Mouse (Mus musculus) G1E-ER4 (cell line): Measurements from ENCODE around the gene Oas1f. TPM values are rescaled to one million over a fixed set of nuclear protein-coding genes. Genes with fewer than 3 reads are reported as not detected.
"Not testable (repeated sequence)": the region's sequence is repeated elsewhere in the genome, so short reads cannot be mapped to it uniquely, and the experiment has no call there.

Source experiments
- GATA1 ChIP-seq: IDR thresholded peaks from one replicate; pipeline ENCODE4 v1.8.0; 2012; ENCODE audit warnings: low read length, inconsistent platforms
- polyA plus RNA-seq: library from polyadenylated mRNA; stranded (reverse); fragments of >175 nt; gene quantifications from 2 replicates; pipeline ENCODE4 v1.2.3, GENCODE M21; 2012

Oas1f gene
- polyA plus RNA-seq, 1 experiment, result not detected

GRCm38 (mm10) chr5:120865336-120865860, 18.2 kb downstream of the Oas1f start:
- TF ChIP-seq GATA1, result no peak

GRCm38 (mm10) chr5:120869436-120870015, 22.4 kb downstream of the Oas1f start:
- TF ChIP-seq GATA1, result no peak

GRCm38 (mm10) chr5:120870081-120870480, 22.9 kb downstream of the Oas1f start:
- no peak for TF ChIP-seq GATA1

GRCm38 (mm10) chr5:120870782-120871181, 23.6 kb downstream of the Oas1f start:
- TF ChIP-seq GATA1, result no peak

- no peak for TF ChIP-seq GATA1
Measured at GRCm38 (mm10) chr5:120871469-120871868, 24.3 kb downstream of the Oas1f start.

- not testable (repeated sequence) for TF ChIP-seq GATA1
Measured at GRCm38 (mm10) chr5:120887413-120887812, 40.2 kb downstream of the Oas1f start, which contains the start of gene Oas1g. Oas1g (minus strand) TSS chr5:120887613.

- TF ChIP-seq GATA1, result no peak
Measured at GRCm38 (mm10) chr5:120887831-120888230, 40.7 kb downstream of the Oas1f start.

GRCm38 (mm10) chr5:120890026-120890425, 42.9 kb downstream of the Oas1f start:
- TF ChIP-seq GATA1, result no peak

GRCm38 (mm10) chr5:120890991-120891390, 43.8 kb downstream of the Oas1f start:
- no peak for TF ChIP-seq GATA1

GRCm38 (mm10) chr5:120892243-120892660, 45.1 kb downstream of the Oas1f start:
- TF ChIP-seq GATA1, result no peak

- TF ChIP-seq GATA1, result no peak
Measured at GRCm38 (mm10) chr5:120895231-120895900, 48.2 kb downstream of the Oas1f start.

GRCm38 (mm10) chr5:120898307-120898706, 51.1 kb downstream of the Oas1f start:
- no peak for TF ChIP-seq GATA1

GRCm38 (mm10) chr5:120898726-120899125, 51.6 kb downstream of the Oas1f start:
- TF ChIP-seq GATA1, result no peak

GRCm38 (mm10) chr5:120900666-120901065, 53.5 kb downstream of the Oas1f start:
- no peak for TF ChIP-seq GATA1

- no peak for TF ChIP-seq GATA1
Measured at GRCm38 (mm10) chr5:120902056-120902455, 54.9 kb downstream of the Oas1f start.

- not testable (repeated sequence) for TF ChIP-seq GATA1
Measured at GRCm38 (mm10) chr5:120906791-120907733, 59.9 kb downstream of the Oas1f start, which contains the start of gene Oas1a. Oas1a (minus strand) TSS chr5:120907521.

Other genes starting within 250 kb of the Oas1f start
- gene Rita1, start 234.8 kb upstream of the Oas1f start, polyA plus RNA-seq, result 49.2 and 58.5 TPM in 2 replicates
- gene Ddx54, start 234.6 kb upstream of the Oas1f start, polyA plus RNA-seq, result 108 and 126 TPM in 2 replicates
- not detected in 2 replicates for gene Cfap73, start 213.1 kb upstream of the Oas1f start, polyA plus RNA-seq
- gene Rasal1, start 198.6 kb upstream of the Oas1f start, polyA plus RNA-seq, result 6.4 and 8.1 TPM in 2 replicates
- gene Dtx1, start 135.4 kb upstream of the Oas1f start, polyA plus RNA-seq, result 0.10 and 0.19 TPM in 2 replicates
- 0.03 TPM in 1 of 2 replicates, not detected in the other for gene Oas2, start 97.5 kb upstream of the Oas1f start, polyA plus RNA-seq
- 0.12 and 0.22 TPM in 2 replicates for gene Oas3, start 69.7 kb upstream of the Oas1f start, polyA plus RNA-seq
- not detected in 2 replicates for gene Oas1e, start 51.8 kb upstream of the Oas1f start, polyA plus RNA-seq
- 0.09 and 0.18 TPM in 2 replicates for gene Oas1c, start 34.9 kb upstream of the Oas1f start, polyA plus RNA-seq
- not detected in 2 replicates for gene Oas1h, start 14.1 kb downstream of the Oas1f start, polyA plus RNA-seq
- not detected in 2 replicates for gene Oas1g, start 40.2 kb downstream of the Oas1f start, polyA plus RNA-seq
- gene Oas1a, start 60.2 kb downstream of the Oas1f start, polyA plus RNA-seq, result 0.25 and 0.28 TPM in 2 replicates
- gene Oas1d, start 67.2 kb downstream of the Oas1f start, polyA plus RNA-seq, result not detected in 2 replicates
- not detected in 2 replicates for gene Rph3a, start 162.7 kb downstream of the Oas1f start, polyA plus RNA-seq